Mouse (Mus musculus) T-cell, adult 2 months (primary cell): ENCODE data around the gene Gm21988.

Source experiments
- DNase-seq: peaks from one replicate; pipeline ENCODE4 v3.0.0; 2022; ENCODE audit warnings: low spot score

Gm21988 gene

GRCm38 (mm10) chr11:70239541-70240279 lies at the start of gene Gm21988, which contains the start of gene Rnasek:
Gene Gm21988, minus strand, starts transcription at chr11:70239830.
Gene Rnasek, minus strand, starts transcription at chr11:70239842.
- DNase-seq, result peak; percentile 77

- DNase-seq, result no peak
Measured at GRCm38 (mm10) chr11:70289236-70289635, 49.6 kb upstream of the Gm21988 start.

DNA sequence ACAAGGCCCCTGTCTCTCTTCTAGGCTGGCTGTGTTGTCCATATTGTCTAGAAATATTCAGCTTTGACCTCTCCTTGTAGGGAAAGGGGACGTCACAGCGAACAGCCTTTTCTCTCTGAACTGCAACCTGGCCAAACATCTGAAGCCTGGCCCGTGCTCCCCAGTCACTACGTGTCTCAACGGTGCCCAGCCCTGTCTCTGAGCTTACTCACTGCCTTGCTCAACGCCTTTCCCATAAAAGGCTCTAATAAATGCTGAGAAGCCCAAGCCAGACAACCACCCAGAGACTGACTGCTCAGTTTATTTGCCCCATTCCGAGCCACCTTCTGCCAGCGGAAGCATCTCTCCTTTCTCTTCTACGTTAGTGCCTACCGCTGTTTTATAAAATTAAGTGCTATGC lies 48.5 kb upstream of the Gm21988 start:
- DNase-seq, result no peak

- no peak for DNase-seq
Measured at GRCm38 (mm10) chr11:70285686-70286085, 46.1 kb upstream of the Gm21988 start.

- DNase-seq, result no peak
Measured at GRCm38 (mm10) chr11:70284757-70285156, 45.1 kb upstream of the Gm21988 start.

GRCm38 (mm10) chr11:70283666-70284065 lies 44.0 kb upstream of the Gm21988 start:
- DNase-seq, result no peak

GRCm38 (mm10) chr11:70280441-70280840 lies 40.8 kb upstream of the Gm21988 start:
- peak; percentile 54 for DNase-seq

DNA sequence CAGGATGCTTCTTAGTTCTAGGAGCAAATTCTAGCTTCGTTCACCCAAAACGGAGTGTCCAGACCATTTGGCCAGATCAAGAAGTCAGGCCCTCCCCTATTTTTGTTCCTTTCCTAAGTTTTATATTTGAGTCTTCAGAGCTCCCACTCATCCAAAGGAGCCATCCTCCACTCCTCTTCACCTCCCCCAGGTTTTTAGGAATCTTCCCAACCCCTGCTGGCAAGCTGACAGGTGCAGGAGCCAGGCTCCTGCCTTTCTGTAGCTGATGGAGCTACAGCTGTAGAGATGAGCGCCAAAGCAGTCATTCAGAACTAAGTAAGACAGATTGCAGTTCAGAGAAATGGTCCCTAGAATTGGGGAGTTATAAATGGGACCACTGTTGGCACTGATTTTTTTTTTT lies 39.3 kb upstream of the Gm21988 start:
- DNase-seq, result no peak

DNA sequence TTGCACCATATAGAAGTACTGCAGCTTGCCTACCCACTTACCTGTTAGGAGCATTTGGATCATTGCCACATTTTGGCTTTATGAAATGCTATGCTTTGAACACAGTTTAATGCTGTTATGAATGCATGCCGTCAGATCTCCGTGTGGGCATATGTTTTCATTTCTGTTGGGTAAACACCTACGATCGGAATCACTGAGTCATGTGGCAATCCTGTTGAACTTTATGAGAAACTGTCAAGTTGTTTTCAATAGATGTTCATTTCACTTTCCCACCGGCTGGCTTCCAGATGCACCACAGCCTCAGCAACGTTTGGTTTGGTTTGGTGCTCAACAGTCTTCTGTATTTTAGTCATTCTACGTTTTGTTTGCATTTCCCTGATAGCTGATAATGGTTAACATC lies 32.0 kb upstream of the Gm21988 start:
- no peak for DNase-seq

- no peak for DNase-seq
Measured at GRCm38 (mm10) chr11:70266405-70266804, 26.8 kb upstream of the Gm21988 start.

GRCm38 (mm10) chr11:70265819-70266218 lies 26.2 kb upstream of the Gm21988 start:
- DNase-seq, result no peak

DNA sequence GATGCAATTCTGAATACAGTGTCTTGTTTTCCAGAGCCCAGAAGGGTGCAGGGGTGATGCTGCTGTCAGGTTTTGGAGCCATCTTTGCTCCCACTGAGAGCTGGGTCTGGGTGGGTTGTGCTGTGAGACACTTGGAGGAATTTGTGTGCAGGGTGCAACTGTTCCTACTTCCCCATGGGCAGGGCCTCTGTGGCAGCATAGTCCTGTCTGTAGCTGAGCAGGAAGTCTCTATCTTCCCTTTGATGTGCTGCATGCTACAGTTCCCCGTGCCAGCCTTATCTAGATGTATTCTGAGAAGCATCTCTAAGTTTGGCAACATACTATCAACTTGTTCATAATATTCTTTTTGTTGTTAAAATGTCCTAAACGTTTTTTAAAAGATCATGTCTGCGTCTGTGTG lies 25.6 kb upstream of the Gm21988 start:
- peak; percentile 44 for DNase-seq

- DNase-seq, result no peak
Measured at GRCm38 (mm10) chr11:70259035-70259434, 19.4 kb upstream of the Gm21988 start.

- DNase-seq, result no peak
Measured at GRCm38 (mm10) chr11:70254931-70255531, 15.4 kb upstream of the Gm21988 start, which contains the start of gene Alox12. Gene Alox12, minus strand, starts transcription at chr11:70255353.

- no peak for DNase-seq
Measured at GRCm38 (mm10) chr11:70254337-70254736, 14.7 kb upstream of the Gm21988 start.

DNA sequence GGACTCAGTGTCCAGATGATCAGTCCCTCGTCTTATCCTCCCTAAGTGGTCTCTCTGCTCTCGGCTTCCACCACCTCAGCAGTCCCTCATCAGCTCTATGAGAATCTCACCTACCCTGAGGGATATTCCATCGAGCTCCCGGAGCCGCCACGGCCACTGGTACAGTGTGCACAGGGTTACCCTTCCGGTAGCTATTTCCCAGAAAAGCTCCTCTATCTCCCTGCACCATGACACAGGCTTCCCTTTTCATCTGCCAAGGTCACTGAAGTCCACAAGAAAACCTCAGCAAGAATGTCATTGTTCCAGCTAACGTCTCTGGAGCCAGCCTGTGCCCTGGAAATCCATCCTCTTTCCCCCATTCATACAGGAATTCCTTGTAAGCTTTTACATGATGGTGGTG lies 12.2 kb upstream of the Gm21988 start:
- no peak for DNase-seq

GRCm38 (mm10) chr11:70250150-70250549 lies 10.5 kb upstream of the Gm21988 start:
- DNase-seq, result no peak

GRCm38 (mm10) chr11:70247136-70247845 lies 7.7 kb upstream of the Gm21988 start:
- DNase-seq, result peak; percentile 70

GRCm38 (mm10) chr11:70242591-70242990 lies 3.0 kb upstream of the Gm21988 start:
- DNase-seq, result no peak

- no peak for DNase-seq
Measured at GRCm38 (mm10) chr11:70238591-70239440, 814 bp downstream of the Gm21988 start.

DNA sequence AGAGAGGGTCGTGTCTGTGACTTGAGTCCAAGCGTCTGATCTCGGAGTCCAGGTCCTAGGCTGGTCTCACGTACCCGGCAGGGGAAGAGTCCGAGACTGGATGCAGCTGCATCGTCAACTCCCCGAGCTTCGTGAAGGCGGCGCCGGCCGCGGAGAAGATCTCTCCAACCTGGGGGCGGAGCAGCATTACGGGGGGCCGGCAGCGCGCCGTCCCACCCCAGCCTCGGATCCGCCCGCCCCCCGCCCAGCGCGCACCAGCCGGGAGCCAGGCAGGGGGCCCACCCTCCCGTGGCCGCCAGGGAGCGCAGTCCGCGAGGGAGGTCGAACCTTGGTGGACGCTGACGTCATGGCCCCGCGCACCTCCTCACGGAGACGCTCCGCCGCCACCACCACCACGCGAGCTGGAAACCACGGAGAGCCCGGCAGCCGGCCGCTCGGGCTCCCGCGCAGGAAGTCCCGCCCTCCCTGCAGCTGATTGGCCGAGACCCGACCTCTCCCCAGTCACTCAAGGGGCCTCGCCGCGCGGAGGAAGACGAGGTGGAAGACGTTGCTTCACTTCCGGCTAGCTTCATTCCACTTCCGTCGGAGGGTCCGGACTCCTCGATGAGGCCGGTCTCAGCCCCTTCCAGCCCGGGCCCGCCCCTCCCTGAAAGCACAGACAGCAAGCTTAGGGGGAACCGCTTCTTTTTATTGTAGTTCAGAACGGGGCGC lies 2.0 kb downstream of the Gm21988 start, which contains the start of gene 0610010K14Rik:
Gene 0610010K14Rik (minus strand): TSS at position 458 of the 711 bp plus-strand sequence.
- peak; percentile 93 for DNase-seq
